Mouse (Mus musculus): ENCODE measurements around the gene Gm38393. TPM values are rescaled to one million over a fixed set of nuclear protein-coding genes. Genes with fewer than 3 reads are reported as not detected.

Gm38393 gene
- total and polyA plus RNA-seq, 3 experiments, result 0.11 TPM; not detected in 2

DNA sequence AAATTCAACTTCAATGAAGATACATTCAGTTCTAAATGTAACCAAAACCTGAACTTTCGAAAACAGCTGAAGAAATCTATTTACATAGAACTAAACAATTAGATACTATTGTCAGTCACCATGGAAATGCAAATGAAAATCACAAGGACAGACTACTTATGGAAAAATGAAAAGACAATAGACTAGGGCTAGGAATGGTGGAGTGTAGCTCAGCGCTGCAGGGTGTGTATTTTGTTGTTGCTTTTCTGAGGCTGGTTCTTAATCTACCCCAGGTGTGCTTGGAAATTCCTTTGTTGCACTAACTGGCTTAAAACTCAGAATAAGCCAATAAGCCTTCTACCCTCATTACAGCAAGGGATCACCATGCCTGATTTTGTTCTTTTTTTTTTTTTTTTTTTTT is 1.4 kb upstream of the Gm38393 start:
- TF ChIP-seq GATA1 (IDR thresholded peaks at IDR 0.05; ENCODE audit: low read depth, low read length) (no peak), USF1 (IDR thresholded peaks at IDR 0.05; ENCODE audit: low read depth, low read length) (no peak), ZMIZ1 (IDR thresholded peaks at IDR 0.05; ENCODE audit: low read depth, low read length) (no peak), JUND (IDR thresholded peaks at IDR 0.05; ENCODE audit: low read depth, low read length) (no peak), CHD1 (IDR thresholded peaks at IDR 0.05; ENCODE audit: low read depth, low read length) (no peak)
- H3K27me3 ChIP-seq (ENCODE audit: control insufficient read depth in 1 of 2, insufficient read depth in 2 of 2, low read length in 2 of 2), result no peaks in the 10 kb centered on the region
- no peaks in the 10 kb centered on the region for H3K79me2 ChIP-seq (ENCODE audit: control insufficient read depth, insufficient read depth, low read length, poor library complexity)
- no peaks in the 10 kb centered on the region for H3K36me3 ChIP-seq (ENCODE audit: control insufficient read depth in 1 of 2, insufficient read depth in 2 of 2, low read length in 2 of 2)
- H3K27ac ChIP-seq (ENCODE audit: control insufficient read depth, low read depth, low read length), result no peak overlapping the region
- no peak overlapping the region for H3K9ac ChIP-seq (ENCODE audit: control insufficient read depth, low read depth, low read length, poor library complexity, severe bottlenecking)
- H3K4me1 ChIP-seq (ENCODE audit: control insufficient read depth in 1 of 2, insufficient read depth in 2 of 2, low read length in 2 of 2), result no peaks in the 10 kb centered on the region
- H3K4me3 ChIP-seq (ENCODE audit: control insufficient read depth in 1 of 2, insufficient read depth in 1 of 2, low read depth in 2 of 2, low read length in 2 of 2), result no peak overlapping the region
- H3K9me3 ChIP-seq (replicated peaks; ENCODE audit: insufficient read depth, low read length), result no peaks in the 10 kb centered on the region
- no peak for DNase-seq (ENCODE audit: low read depth, low spot score)

DNA sequence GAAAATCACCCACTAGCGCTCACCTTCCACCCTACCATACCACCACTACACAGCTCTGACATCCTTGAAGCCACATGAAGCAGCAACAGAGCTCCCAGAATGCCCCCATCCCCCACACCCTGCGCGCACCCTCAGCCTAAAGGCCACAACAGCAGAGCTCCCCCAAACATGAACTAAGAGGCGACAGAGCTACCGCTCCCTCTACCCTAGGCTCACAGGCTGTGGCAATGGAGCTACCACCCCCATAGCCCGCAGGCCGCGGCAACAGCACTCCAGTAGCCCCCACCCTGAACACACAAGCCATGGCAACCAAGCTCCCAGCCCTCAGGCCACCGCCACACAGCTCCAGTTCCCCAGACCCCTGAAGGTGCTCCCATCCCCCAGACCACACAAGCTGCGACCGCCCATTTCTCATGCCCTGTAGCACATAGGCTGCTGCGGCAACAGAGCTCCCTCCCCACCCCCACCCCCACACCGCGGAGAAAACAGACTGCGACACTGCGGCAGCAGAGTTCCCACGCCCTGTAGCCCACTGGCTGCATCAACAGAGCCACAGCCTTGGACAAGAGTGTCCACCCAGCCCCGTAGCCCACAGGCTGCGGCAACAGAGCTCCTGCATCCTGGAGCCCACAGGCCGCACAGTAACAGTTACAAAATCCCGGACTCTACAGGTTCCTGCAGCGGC is 801 bp downstream of the Gm38393 start:
- Histone ChIP-seq H3K36me3 (ENCODE audit: control insufficient read depth in 1 of 2, insufficient read depth in 2 of 2, low read length in 2 of 2) (no peaks in the 10 kb centered on the region), H3K9me3 (replicated peaks; ENCODE audit: insufficient read depth, low read length) (no peaks in the 10 kb centered on the region), H3K4me1 (ENCODE audit: control insufficient read depth in 1 of 2, insufficient read depth in 2 of 2, low read length in 2 of 2) (no peaks in the 10 kb centered on the region), H3K79me2 (ENCODE audit: control insufficient read depth, insufficient read depth, low read length, poor library complexity) (no peaks in the 10 kb centered on the region), H3K4me3 (ENCODE audit: control insufficient read depth in 1 of 2, insufficient read depth in 1 of 2, low read depth in 2 of 2, low read length in 2 of 2) (no peak overlapping the region), H3K27me3 (ENCODE audit: control insufficient read depth in 1 of 2, insufficient read depth in 2 of 2, low read length in 2 of 2) (no peaks in the 10 kb centered on the region), H3K27ac (ENCODE audit: control insufficient read depth, low read depth, low read length) (no peak overlapping the region), H3K9ac (ENCODE audit: control insufficient read depth, low read depth, low read length, poor library complexity, severe bottlenecking) (no peak overlapping the region)
- TF ChIP-seq NRF1 (IDR thresholded peaks at IDR 0.05; ENCODE audit: insufficient read depth, low read depth, low read length, poor library complexity, severe bottlenecking), result no peak
- TF ChIP-seq CTCF (IDR thresholded peaks at IDR 0.05 in 2 of 3, conservative IDR thresholded peaks at IDR 0.05 in 1 of 3; ENCODE audit: control insufficient read depth in 1 of 3, insufficient read depth in 1 of 3, low read depth in 2 of 3, low read length in 3 of 3, poor library complexity in 1 of 3, severe bottlenecking in 1 of 3), result no peak
- no peak for TF ChIP-seq POLR2AphosphoS2 (IDR thresholded peaks at IDR 0.05; ENCODE audit: low read length)
- no peak for TF ChIP-seq POLR2A (IDR thresholded peaks at IDR 0.05; ENCODE audit: control insufficient read depth in 1 of 2, insufficient read depth in 1 of 2, low read depth in 1 of 2, low read length in 2 of 2, poor library complexity in 1 of 2)
- no peak for DNase-seq (ENCODE audit: low read depth, low spot score)

DNA sequence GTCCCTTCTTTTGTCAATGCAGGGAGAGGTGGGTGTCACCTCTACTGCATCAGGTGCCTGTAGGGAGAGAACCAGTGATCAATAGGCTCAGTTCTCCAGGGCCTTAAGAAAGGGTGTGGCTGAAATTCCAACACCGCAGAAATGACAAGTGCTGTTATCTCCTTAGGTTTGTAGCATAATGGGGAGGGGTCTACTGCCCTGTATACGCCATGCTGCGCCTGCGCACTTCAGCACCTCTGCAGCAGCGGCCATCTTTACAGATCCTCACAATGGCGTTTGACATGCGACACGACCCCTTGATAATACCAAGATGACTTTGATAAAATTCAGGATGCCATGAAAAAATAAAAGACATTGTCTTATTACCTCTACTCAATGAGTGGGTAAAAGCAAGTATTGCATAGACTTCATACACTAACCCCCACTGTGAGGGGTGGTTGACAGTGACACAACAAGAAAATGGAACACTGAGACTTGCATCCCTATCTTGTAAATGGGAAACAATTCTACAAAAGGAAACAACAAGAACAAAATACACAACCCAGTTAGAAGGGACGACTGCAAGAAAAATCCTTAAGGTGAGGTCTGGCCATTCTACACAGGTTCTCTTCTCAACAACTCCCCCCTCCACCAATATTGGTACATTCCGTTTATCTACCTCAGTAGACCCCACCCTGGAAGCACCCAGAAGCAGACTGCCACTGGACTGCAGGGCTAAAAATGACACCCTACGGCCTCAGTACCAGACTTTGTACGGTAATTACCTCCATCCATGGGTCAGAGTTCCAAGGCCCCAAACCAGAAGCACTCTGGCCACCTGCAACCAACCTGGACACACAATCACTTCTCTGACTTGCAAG is 1.6 kb downstream of the Gm38393 start:
- Histone ChIP-seq H3K9ac (ENCODE audit: control insufficient read depth, low read depth, low read length, poor library complexity, severe bottlenecking) (no peak overlapping the region), H3K27ac (ENCODE audit: control insufficient read depth, low read depth, low read length) (no peak overlapping the region), H3K9me3 (replicated peaks; ENCODE audit: insufficient read depth, low read length) (no peaks in the 10 kb centered on the region), H3K27me3 (ENCODE audit: control insufficient read depth in 1 of 2, insufficient read depth in 2 of 2, low read length in 2 of 2) (no peaks in the 10 kb centered on the region), H3K36me3 (ENCODE audit: control insufficient read depth in 1 of 2, insufficient read depth in 2 of 2, low read length in 2 of 2) (no peaks in the 10 kb centered on the region), H3K4me1 (ENCODE audit: control insufficient read depth in 1 of 2, insufficient read depth in 2 of 2, low read length in 2 of 2) (no peaks in the 10 kb centered on the region), H3K4me3 (ENCODE audit: control insufficient read depth in 1 of 2, insufficient read depth in 1 of 2, low read depth in 2 of 2, low read length in 2 of 2) (no peak overlapping the region), H3K79me2 (ENCODE audit: control insufficient read depth, insufficient read depth, low read length, poor library complexity) (no peaks in the 10 kb centered on the region)
- no peak for TF ChIP-seq RCOR1 (IDR thresholded peaks at IDR 0.05; ENCODE audit: low read depth, low read length)
- TF ChIP-seq JUND (IDR thresholded peaks at IDR 0.05; ENCODE audit: low read depth, low read length), result no peak
- TF ChIP-seq MYC (IDR thresholded peaks at IDR 0.05; ENCODE audit: low read depth, low read length), result no peak
- TF ChIP-seq BHLHE40 (IDR thresholded peaks at IDR 0.05; ENCODE audit: borderline replicate concordance, low read depth, low read length), result no peak
- TF ChIP-seq MAX (IDR thresholded peaks at IDR 0.05; ENCODE audit: low read length), result no peak
- no peak for TF ChIP-seq POLR2AphosphoS5 (IDR thresholded peaks at IDR 0.05; ENCODE audit: borderline replicate concordance, low read depth, low read length)
- TF ChIP-seq KAT2A (conservative IDR thresholded peaks at IDR 0.05; ENCODE audit: low read depth, low read length), result no peak
- no peak for TF ChIP-seq HCFC1 (IDR thresholded peaks at IDR 0.05; ENCODE audit: low read depth, low read length)
- TF ChIP-seq MXI1 (IDR thresholded peaks at IDR 0.05; ENCODE audit: low read depth, low read length), result no peak
- TF ChIP-seq RAD21 (IDR thresholded peaks at IDR 0.05; ENCODE audit: low read depth, low read length), result no peak
- TF ChIP-seq ZNF384 (IDR thresholded peaks at IDR 0.05; ENCODE audit: low read depth, low read length), result no peak
- TF ChIP-seq SMC3 (IDR thresholded peaks at IDR 0.05; ENCODE audit: low read depth, low read length), result no peak
- no peak for TF ChIP-seq TAL1 (IDR thresholded peaks at IDR 0.05; ENCODE audit: low read length)
- no peak for DNase-seq (ENCODE audit: low read depth, low spot score)

Data from MEL (cell line).